Mouse (Mus musculus) left cerebral cortex, adult 11 months (tissue): ENCODE measurements at regions not wholly inside any gene's neighbourhood (a gene's known extent, or its start where the extent isn't known, plus 50 kb on each side); places are given as distances from the start of the nearest gene placed in this dataset.

Experiments
- DNase-seq: peaks from one replicate; pipeline ENCODE4 v3.0.0; 2022; ENCODE audit warnings: low spot score

- peak; percentile 24 for DNase-seq
Measured at GRCm38 (mm10) chr19:13980988-13981630, 67.8 kb downstream of the Olfr1505 start.

GRCm38 (mm10) chr19:13982823-13983222 lies 69.5 kb downstream of the Olfr1505 start:
- DNase-seq = no peak
